In genomic region chr13:30137951-30138350, GRCm38 (mm10) we compare ENCODE assay signal across 16 mouse cellular contexts. TPM values are rescaled to one million over a fixed set of nuclear protein-coding genes. Genes with fewer than 3 reads are reported as not detected.
DNase-seq lines count a peak whose midpoint lies in the region; ATAC-seq and TF ChIP-seq lines count a peak whose summit lies in the region.
"Had no signal": no experiment of that assay in that cellular context is flagged by ENCODE, and none has a peak within 500 bp of the region (broad histone marks: within the 10 kb centered on the region; RNA-seq: fewer than 3 reads in every experiment).

No protein-coding gene starts in this region.

- peaks cover 9% of the 10 kb centered on the region for H3K4me1 ChIP-seq in heart, embryonic 13.5 days
- H3K4me1 ChIP-seq in lung, postnatal 0 days (ENCODE audit: insufficient read depth, low read depth, low read length): peaks cover 4% of the 10 kb centered on the region; the same call in 1 of the 2 replicates
- no peaks in the 10 kb centered on the region for H3K4me1 ChIP-seq in intestine, embryonic 16.5 days (ENCODE audit: control insufficient read depth, insufficient read depth, low read length)
- 0 out of 2 replicates have a peak, but pooled peaks cover 2% of the 10 kb centered on the region for H3K4me1 ChIP-seq in stomach, embryonic 15.5 days
- H3K4me1 ChIP-seq: heart, embryonic 12.5 days had no signal

- WGBS in heart, embryonic 13.5 days: 78% methylated on average over 6 of the region's 6 CpGs
- WGBS in lung, postnatal 0 days: 47% methylated on average over 6 of the region's 6 CpGs
- WGBS in intestine, embryonic 16.5 days: 62% methylated on average over 6 of the region's 6 CpGs
- 60% methylated on average over 6 of the region's 6 CpGs for WGBS in stomach, embryonic 15.5 days

- intact Hi-C loops in heart, postnatal 14 days (cut with DNase I): no loop called here
- intact Hi-C loops in gastrocnemius, postnatal 36 days (cut with DNase I): no loop called here

- H3K27ac ChIP-seq in heart, embryonic 13.5 days (replicated peaks): no peak overlapping the region
- H3K27ac ChIP-seq in lung, postnatal 0 days (ENCODE audit: low read length): no peak overlapping the region
- H3K27ac ChIP-seq in intestine, embryonic 16.5 days (ENCODE audit: low read length): peak overlapping the region; percentile 34; the same call in 1 of the 2 replicates
- peak overlapping the region; percentile 75 for H3K27ac ChIP-seq in stomach, embryonic 15.5 days
- H3K27ac ChIP-seq: hindbrain, embryonic 10.5 days; liver, embryonic 12.5 days had no signal

- H3K4me3 ChIP-seq in heart, embryonic 13.5 days: no peak overlapping the region
- no peak overlapping the region for H3K4me3 ChIP-seq in lung, postnatal 0 days (ENCODE audit: low read depth, low read length)
- peak overlapping the region; percentile 70 for H3K4me3 ChIP-seq in intestine, embryonic 16.5 days (ENCODE audit: low read length)
- H3K4me3 ChIP-seq in stomach, embryonic 15.5 days (replicated peaks): peak overlapping the region; percentile 76
- H3K4me3 ChIP-seq: heart, embryonic 12.5 days; liver, embryonic 12.5 days had no signal

- no peak for TF ChIP-seq EP300 in lung, postnatal 0 days (IDR thresholded peaks at IDR 0.05)

- no peak for ATAC-seq in heart, embryonic 13.5 days (ENCODE audit: extremely low read depth, insufficient number of reproducible peaks, low FRiP score, low TSS enrichment)
- ATAC-seq in lung, postnatal 0 days: no peak; the same call in 1 of the 2 replicates
- ATAC-seq in intestine, embryonic 16.5 days: peak; percentile 61
- no peak for ATAC-seq in stomach, embryonic 15.5 days (ENCODE audit: insufficient read depth, low FRiP score, low read depth)
- ATAC-seq: forebrain, embryonic 14.5 days; inflammation-experienced regulatory T-cells, adult 6 months; liver, embryonic 12.5 days had no signal

- no peaks in the 10 kb centered on the region for H3K9me3 ChIP-seq in heart, embryonic 13.5 days
- no peaks in the 10 kb centered on the region for H3K9me3 ChIP-seq in lung, postnatal 0 days (ENCODE audit: low read length)
- H3K9me3 ChIP-seq in intestine, embryonic 16.5 days (ENCODE audit: control insufficient read depth, low read length): no peaks in the 10 kb centered on the region
- no peaks in the 10 kb centered on the region for H3K9me3 ChIP-seq in stomach, embryonic 15.5 days
- H3K9me3 ChIP-seq: heart, embryonic 12.5 days; hindbrain, embryonic 10.5 days; liver, embryonic 12.5 days had no signal

- 0 out of 2 replicates have a peak overlapping the region, but pooled peaks have one; percentile 97 for H3K4me2 ChIP-seq in heart, embryonic 13.5 days
- H3K4me2 ChIP-seq in lung, postnatal 0 days (replicated peaks; ENCODE audit: low read depth, low read length): 0 out of 2 replicates have a peak overlapping the region, but pooled peaks have one; percentile 12
- peak overlapping the region; percentile 87 for H3K4me2 ChIP-seq in intestine, embryonic 16.5 days (ENCODE audit: low read depth, low read length)
- H3K4me2 ChIP-seq in stomach, embryonic 15.5 days: peak overlapping the region; percentile 94

- DNase-seq in heart, postnatal 14 days: no peak
- peak; percentile 61 for DNase-seq in lung, postnatal 0 days (ENCODE audit: low spot score)
- no peak for DNase-seq in lung, postnatal 14 days
- no peak for DNase-seq in gastrocnemius, postnatal 36 days
- no peak for DNase-seq in cerebellum, postnatal 25 days
- DNase-seq: adrenal gland, adult 8-10 months; cerebellum, adult 8-10 months; right cerebral cortex, postnatal 4 days had no signal

- H3K36me3 ChIP-seq in heart, embryonic 13.5 days: no peaks in the 10 kb centered on the region
- no peaks in the 10 kb centered on the region for H3K36me3 ChIP-seq in lung, postnatal 0 days (ENCODE audit: insufficient read depth, low read length)
- H3K36me3 ChIP-seq in intestine, embryonic 16.5 days (ENCODE audit: control insufficient read depth, insufficient read depth, low read length): no peaks in the 10 kb centered on the region
- no peaks in the 10 kb centered on the region for H3K36me3 ChIP-seq in stomach, embryonic 15.5 days
- H3K36me3 ChIP-seq: heart, embryonic 12.5 days; hindbrain, embryonic 10.5 days; liver, embryonic 12.5 days had no signal

- H3K27me3 ChIP-seq in heart, embryonic 13.5 days (replicated peaks): peaks cover 27% of the 10 kb centered on the region
- no peaks in the 10 kb centered on the region for H3K27me3 ChIP-seq in lung, postnatal 0 days (replicated peaks; ENCODE audit: insufficient read depth, low read length)
- H3K27me3 ChIP-seq in intestine, embryonic 16.5 days (replicated peaks; ENCODE audit: control insufficient read depth, insufficient read depth, low read length): no peaks in the 10 kb centered on the region
- H3K27me3 ChIP-seq in stomach, embryonic 15.5 days (replicated peaks): no peaks in the 10 kb centered on the region

- TF ChIP-seq CTCF in lung, postnatal 0 days (IDR thresholded peaks at IDR 0.05): no peak

- H3K9ac ChIP-seq in heart, embryonic 13.5 days: no peak overlapping the region
- no peak overlapping the region for H3K9ac ChIP-seq in lung, postnatal 0 days (replicated peaks; ENCODE audit: low read depth)
- H3K9ac ChIP-seq in intestine, embryonic 16.5 days (ENCODE audit: low read depth, low read length): peak overlapping the region; percentile 77
- H3K9ac ChIP-seq in stomach, embryonic 15.5 days: no peak overlapping the region
- H3K9ac ChIP-seq: heart, embryonic 12.5 days; liver, embryonic 12.5 days had no signal

RNA-seq across cellular contexts. Expression of gene Mboat1, which starts 1.7 kb away (rescaled TPM):
- 2.7 and 3.3 TPM in 2 replicates for polyA plus RNA-seq in heart, embryonic 13.5 days (2015; fragmentation: Nextera tagmentation; extraction: Ambion mirVana)
- 1 to 10 TPM in 1 of 2 experiments, under 1 TPM in 1; 1.00 to 1.4 TPM for total RNA-seq in heart, postnatal 14 days (2021)
- polyA plus RNA-seq in lung, postnatal 0 days (2015; fragmentation: Nextera tagmentation; extraction: Ambion mirVana): 18.6 and 20.6 TPM in 2 replicates
- polyA plus RNA-seq in intestine, embryonic 16.5 days (2015; fragmentation: Nextera tagmentation; extraction: Ambion mirVana): 37.4 and 44.2 TPM in 2 replicates
- 50.0 and 54.3 TPM in 2 replicates for polyA plus RNA-seq in stomach, embryonic 15.5 days (2015; fragmentation: Nextera tagmentation; extraction: Ambion mirVana)
- 1 to 10 TPM; 1.5 TPM for total RNA-seq in gastrocnemius, postnatal 36 days (2021)

Comparison
In these comparisons a context has a peak if more than half of its experiments do, and no peak if none do; other contexts are left out.
1. H3K27ac ChIP-seq: peak in intestine, embryonic 16.5 days (single experiment) and stomach, embryonic 15.5 days (single experiment); none in heart, embryonic 13.5 days (single experiment) and lung, postnatal 0 days (single experiment).
2. H3K4me2 ChIP-seq: peak in every context shown above with its lines; median percentile 97 in heart, embryonic 13.5 days; 94 in stomach, embryonic 15.5 days; 87 in intestine, embryonic 16.5 days; 12 in lung, postnatal 0 days.
3. H3K4me3 ChIP-seq: peak in intestine, embryonic 16.5 days (single experiment) and stomach, embryonic 15.5 days (single experiment); none in heart, embryonic 13.5 days (single experiment) and lung, postnatal 0 days (single experiment).